27 mouse cellular contexts compared by ENCODE assay signal in the genomic region with DNA sequence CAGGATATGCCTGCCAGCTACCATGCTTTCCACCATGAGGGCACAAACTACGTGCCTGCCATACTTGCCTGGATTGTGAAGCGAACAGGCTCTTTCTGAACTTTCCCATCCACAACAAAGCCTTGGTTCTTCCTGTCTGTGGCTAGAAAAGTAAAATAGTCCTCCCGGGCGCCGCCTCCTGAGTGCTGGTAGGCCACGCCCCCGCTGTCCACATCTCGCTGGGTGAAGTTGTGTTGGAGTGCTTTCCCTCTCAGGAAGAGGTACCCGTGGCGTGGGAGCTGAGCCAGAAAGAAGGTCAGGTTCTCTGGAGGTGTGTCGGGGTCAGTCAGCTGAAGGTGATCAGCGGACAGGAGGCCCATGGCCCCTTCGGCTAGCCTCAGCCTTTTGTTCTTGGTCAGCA. TPM values are rescaled to one million over a fixed set of nuclear protein-coding genes. Genes with fewer than 3 reads are reported as not detected.
DNase-seq lines count a peak whose midpoint lies in the region; TF ChIP-seq lines count a peak whose summit lies in the region.
"Had no signal": no experiment of that assay in that cellular context is flagged by ENCODE, and none has a peak within 500 bp of the region (broad histone marks: within the 10 kb centered on the region; RNA-seq: fewer than 3 reads in every experiment).

No protein-coding gene starts in this region.

- no peaks in the 10 kb centered on the region for H3K4me1 ChIP-seq in lung, adult 2 months (ENCODE audit: control insufficient read depth, insufficient read depth, low read length)
- H3K4me1 ChIP-seq: embryonic facial prominence, embryonic 12.5 days; forebrain, embryonic 12.5 days; heart, embryonic 15.5 days; hindbrain, embryonic 15.5 days; limb, embryonic 13.5 days; liver, embryonic 13.5 days; midbrain, embryonic 12.5 days; neural tube, embryonic 12.5 days had no signal

- TF ChIP-seq CTCF in lung, adult 2 months (IDR thresholded peaks at IDR 0.05; ENCODE audit: insufficient read depth, low read length) = no peak

- 67% methylated on average over 13 of the region's 13 CpGs for WGBS in lung, adult 2 months

- TF ChIP-seq POLR2A in lung, adult 2 months (IDR thresholded peaks at IDR 0.05; ENCODE audit: borderline replicate concordance, extremely low read depth, low read depth, low read length) = no peak

- H3K4me3 ChIP-seq in lung, adult 2 months (replicated peaks; ENCODE audit: extremely low read depth, low read depth, low read length) = no peak overlapping the region
- H3K4me3 ChIP-seq: embryonic facial prominence, embryonic 12.5 days; forebrain, embryonic 12.5 days; heart, embryonic 15.5 days; hindbrain, embryonic 15.5 days; limb, embryonic 13.5 days; liver, embryonic 13.5 days; midbrain, embryonic 12.5 days; neural tube, embryonic 12.5 days had no signal

- DNase-seq in lung, adult 2 months = peak; percentile 11
- no peak for DNase-seq in lung, postnatal 36 days
- peak; percentile 13 for DNase-seq in thymus, postnatal 0 days (ENCODE audit: low spot score)
- no peak for DNase-seq in thymus, adult 18-20 months
- DNase-seq in thymus, postnatal 14 days = peak; percentile 14
- DNase-seq in embryo, embryonic 9.5 days (ENCODE audit: extremely low spot score) = no peak
- no peak for DNase-seq in liver
- DNase-seq: adrenal gland, adult 8-10 months; B cell, adult 2 months; cerebellum, adult 11-12 months; cerebellum, postnatal 10 days; gastrocnemius, postnatal 25 days; heart, postnatal 36 days; kidney, adult 8-10 months; layer of hippocampus, postnatal 36 days; liver, embryonic 13.5 days; lung, embryonic 14.5 days; retina, postnatal 1 day had no signal

RNA-seq across cellular contexts. Expression of gene Cer1, which starts 55.3 kb away (rescaled TPM):
- not detected in 2 replicates for polyA plus RNA-seq in lung, adult 2 months (2012; rRNA removed)
- polyA plus RNA-seq in thymus, postnatal 0 days (2015; fragmentation: Nextera tagmentation; extraction: Ambion mirVana) = not detected in 2 replicates
- polyA plus RNA-seq: forebrain, embryonic 12.5 days; heart, embryonic 15.5 days; hindbrain, embryonic 15.5 days; liver, embryonic 13.5 days; macrophage; midbrain, embryonic 12.5 days; stomach, embryonic 14.5 days had no signal

Comparison
In these comparisons a context has a peak if more than half of its experiments do, and no peak if none do; other contexts are left out.
1. DNase-seq: peak in lung, adult 2 months (single experiment), thymus, postnatal 0 days (single experiment) and thymus, postnatal 14 days (single experiment); none in lung, postnatal 36 days (single experiment), thymus, adult 18-20 months (0 of 2), embryo, embryonic 9.5 days (single experiment) and liver (single experiment).